Mouse (Mus musculus) stomach, postnatal 0 days (tissue): Measurements from ENCODE around the gene Selenok. TPM values are rescaled to one million over a fixed set of nuclear protein-coding genes. Genes with fewer than 3 reads are reported as not detected.

Source experiments
- ATAC-seq: fragments of 200-750 bp; cut with Nextera tagmentation; 2 replicates; pipeline ENCODE4 v1.8.0; 2017; ENCODE audit not compliant: low FRiP score, low TSS enrichment
- DNase-seq: peaks from one replicate; pipeline ENCODE4 v3.0.0-alpha.2; 2016; ENCODE audit warnings: low spot score
- H3K27ac ChIP-seq: fragments of 300-500 bp; sonication (generic); replicated peaks from 2 replicates; pipeline ENCODE4 v1.5.1; 2014; ENCODE audit warnings: mild to moderate bottlenecking, control low read depth
- H3K27me3 ChIP-seq: fragments of 300-500 bp; sonication (generic); 2 replicates; pipeline ENCODE4 v1.6.1; 2014; ENCODE audit warnings: low read length; ENCODE audit not compliant: control insufficient read depth, insufficient read depth
- H3K36me3 ChIP-seq: fragments of 300-500 bp; sonication (generic); 2 replicates; pipeline ENCODE4 v1.6.1; 2014; ENCODE audit warnings: low read length, mixed read lengths; ENCODE audit not compliant: control insufficient read depth, insufficient read depth
- H3K4me1 ChIP-seq: fragments of 300-500 bp; sonication (generic); replicated peaks from 2 replicates; pipeline ENCODE4 v1.6.1; 2014; ENCODE audit warnings: antibody characterized with exemption; ENCODE audit not compliant: control insufficient read depth, insufficient read depth
- H3K4me2 ChIP-seq: fragments of 300-500 bp; sonication (generic); replicated peaks from 2 replicates; pipeline ENCODE4 v1.6.1; 2014; ENCODE audit warnings: low read depth, mild to moderate bottlenecking, control low read depth, moderate library complexity
- H3K4me3 ChIP-seq: fragments of 300-500 bp; sonication (generic); 2 replicates; pipeline ENCODE4 v1.5.1; 2014; ENCODE audit warnings: low read depth, low read length, control low read depth
- H3K9ac ChIP-seq: fragments of 300-500 bp; sonication (generic); 2 replicates; pipeline ENCODE4 v1.6.1; 2014; ENCODE audit warnings: mild to moderate bottlenecking, low read length, control low read depth, mixed read lengths
- H3K9me3 ChIP-seq: fragments of 300-500 bp; sonication (generic); 2 replicates; pipeline ENCODE4 v1.6.1; 2016; ENCODE audit warnings: low read length; ENCODE audit not compliant: control insufficient read depth
- CTCF ChIP-seq: IDR thresholded peaks from 2 replicates; pipeline ENCODE4 v1.5.1; 2016; ENCODE audit warnings: antibody characterized with exemption, low read depth, mild to moderate bottlenecking, moderate library complexity
- EP300 ChIP-seq: optimal IDR thresholded peaks from 2 replicates; pipeline ENCODE3; 2016; ENCODE audit warnings: antibody characterized with exemption
- WGBS: fragments of 180-500 bp; shearing (Covaris S2); extraction: QIAGEN DNeasy Blood & Tissue Kit; methylation state at CpG from one replicate; pipeline ENCODE4 v1.1.7; 2014; 5-methylcytosine and 5-hydroxymethylcytosine counted together
- polyA plus RNA-seq: library from polyadenylated mRNA; unstranded; fragments of >200 nt; fragmentation: Nextera tagmentation; extraction: Ambion mirVana; gene quantifications from 2 replicates; pipeline ENCODE4 v1.2.1, GENCODE M21; 2015

Selenok gene
- polyA plus RNA-seq, 1 experiment from 2014 or later = 372 TPM

DNA sequence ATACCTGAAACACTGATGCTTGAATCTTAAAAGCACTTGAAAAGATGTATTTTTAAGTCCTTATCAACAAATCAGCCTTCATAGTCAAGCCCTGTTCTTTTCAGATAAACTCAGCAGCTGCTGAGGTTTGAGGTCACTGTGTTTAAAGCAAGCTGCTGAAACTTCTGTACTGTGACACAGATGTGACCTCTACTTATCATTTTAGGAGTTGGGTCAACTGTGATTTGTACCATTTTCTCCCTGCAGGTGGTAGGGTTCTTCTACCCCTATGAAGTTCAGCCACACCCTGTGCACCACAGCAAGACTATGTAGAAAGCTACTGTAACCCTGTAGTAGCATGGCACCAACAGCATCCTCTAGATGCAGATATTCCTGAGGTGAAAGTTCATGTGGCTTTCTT lies 29.2 kb downstream of the Selenok start:
- H3K4me2 ChIP-seq = no peak overlapping the region
- ATAC-seq (no peak), DNase-seq (no peak)
- no peaks in the 10 kb centered on the region for H3K9me3 ChIP-seq
- peaks cover 13% of the 10 kb centered on the region for H3K36me3 ChIP-seq
- no peak overlapping the region for H3K9ac ChIP-seq
- no peaks in the 10 kb centered on the region for H3K4me1 ChIP-seq
- no peaks in the 10 kb centered on the region for H3K27me3 ChIP-seq
- TF ChIP-seq CTCF (no peak), EP300 (no peak)
- no peak overlapping the region for H3K4me3 ChIP-seq
- H3K27ac ChIP-seq = no peak overlapping the region

DNA sequence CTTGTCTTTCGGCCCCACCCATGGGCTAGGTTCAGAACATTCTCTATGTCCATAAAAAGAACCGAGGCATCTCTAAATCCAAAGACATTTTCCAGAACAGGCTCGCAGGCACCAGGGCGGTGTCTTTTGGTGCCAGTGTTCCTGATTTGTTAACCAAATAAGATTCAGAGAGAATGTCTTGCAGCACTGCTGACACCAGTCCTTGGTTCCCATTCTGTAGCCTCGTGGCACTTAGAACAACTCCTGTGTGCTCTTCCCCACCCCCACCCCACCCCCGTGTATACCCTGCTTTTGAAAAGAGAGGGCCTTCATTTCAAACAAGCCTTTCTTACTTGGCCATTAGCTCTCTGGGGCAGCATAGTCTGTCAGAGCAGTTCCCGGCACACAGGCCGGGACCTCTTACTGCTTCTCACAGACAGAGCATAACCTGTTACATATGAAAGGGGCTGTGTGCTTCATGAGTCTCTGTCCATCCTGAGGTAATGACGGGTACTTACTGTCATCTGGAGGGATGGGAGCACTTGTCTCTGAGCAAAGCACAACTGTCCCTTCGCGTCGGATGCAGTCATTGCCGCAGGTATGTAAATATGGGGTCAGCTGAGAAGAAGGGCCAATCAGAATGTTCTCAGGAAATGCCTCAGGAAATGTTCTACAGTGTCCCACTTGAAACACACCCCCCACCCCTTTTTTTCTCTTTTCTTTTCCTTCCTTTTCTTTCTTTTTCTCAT lies 30.8 kb downstream of the Selenok start:
- TF ChIP-seq CTCF = no peak
- no peak for TF ChIP-seq EP300
- DNase-seq (no peak), ATAC-seq (no peak)
- Histone ChIP-seq H3K4me1 (no peaks in the 10 kb centered on the region), H3K9me3 (no peaks in the 10 kb centered on the region), H3K27me3 (no peaks in the 10 kb centered on the region), H3K36me3 (peaks cover 7% of the 10 kb centered on the region; the same call in 1 of the 2 replicates), H3K27ac (peak overlapping the region; percentile 30; the same call in 1 of the 2 replicates), H3K9ac (no peak overlapping the region), H3K4me3 (no peak overlapping the region), H3K4me2 (no peak overlapping the region)
- 69% methylated on average over 13 of the region's 13 CpGs for WGBS

DNA sequence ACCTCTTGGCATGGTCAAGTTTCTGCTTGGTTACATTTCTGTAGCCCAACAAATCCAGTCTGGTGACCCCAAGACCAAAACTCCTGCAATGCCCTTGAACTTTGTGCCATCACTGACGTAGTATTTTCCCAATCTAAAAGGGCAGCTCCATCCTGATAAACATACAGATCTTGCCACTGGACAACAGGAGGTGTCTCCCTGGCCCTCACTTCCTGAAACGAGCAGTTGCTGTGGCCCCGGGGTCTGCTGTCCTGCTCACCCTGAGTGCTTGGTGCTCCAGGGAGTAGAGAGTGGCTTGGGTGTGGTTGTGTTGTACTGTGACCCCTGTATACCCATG lies 31.3 kb downstream of the Selenok start:
- no peaks in the 10 kb centered on the region for H3K9me3 ChIP-seq
- DNase-seq (no peak), ATAC-seq (no peak; the same call in 1 of the 2 replicates)
- 0 out of 2 replicates have a peak, but pooled peaks cover 3% of the 10 kb centered on the region for H3K36me3 ChIP-seq
- H3K9ac ChIP-seq = no peak overlapping the region
- H3K4me3 ChIP-seq = no peak overlapping the region
- H3K27ac ChIP-seq = no peak overlapping the region
- H3K27me3 ChIP-seq = no peaks in the 10 kb centered on the region
- H3K4me2 ChIP-seq = no peak overlapping the region
- no peaks in the 10 kb centered on the region for H3K4me1 ChIP-seq
- no peak for TF ChIP-seq EP300
- TF ChIP-seq CTCF = no peak
- WGBS = 80% methylated on average over 3 of the region's 3 CpGs

DNA sequence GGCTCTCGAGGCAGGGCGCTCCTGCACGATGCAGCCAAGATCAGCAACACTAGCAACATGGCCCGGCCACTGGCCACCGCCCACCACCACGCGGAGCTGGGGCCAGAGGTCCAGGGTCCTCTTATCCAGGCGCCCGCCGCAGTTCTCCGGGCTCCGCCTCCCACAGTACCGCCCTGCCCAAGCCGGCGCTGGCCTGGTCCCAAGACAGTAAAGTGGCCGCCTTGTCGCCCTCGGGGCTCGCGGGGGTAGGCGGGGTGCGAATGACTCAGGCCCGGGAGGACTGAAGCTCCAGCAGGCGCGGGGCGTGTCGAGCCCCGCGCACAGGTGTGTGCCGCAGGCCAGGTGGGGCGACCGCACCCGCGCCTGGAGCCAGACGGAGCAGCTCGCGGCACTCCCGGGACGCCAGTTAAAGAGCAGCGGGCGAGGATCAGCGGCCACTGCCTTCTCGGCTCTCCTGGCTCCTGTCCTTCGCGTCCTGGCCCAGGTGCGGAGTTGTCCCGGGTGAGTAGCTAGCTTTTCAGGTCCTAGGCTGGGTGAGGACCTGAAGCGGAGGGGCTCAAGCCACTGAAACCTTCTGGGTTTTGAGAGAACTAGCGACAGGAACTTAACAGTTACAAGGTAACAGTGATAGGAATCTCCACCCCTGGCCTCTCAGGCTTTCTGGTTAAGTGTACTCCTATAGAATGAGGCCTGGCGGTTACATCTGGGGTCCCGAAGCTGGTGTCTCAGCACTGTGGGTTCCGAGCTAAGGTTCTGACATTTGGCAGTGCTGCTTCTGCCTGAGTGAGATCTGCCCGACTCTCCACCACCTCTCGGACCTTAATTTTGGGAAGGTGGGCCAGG lies 40.8 kb downstream of the Selenok start, which contains the start of the genes Il17rb and Chdh:
TSS of gene Il17rb (minus strand) at position 164 of the 843 bp plus-strand sequence.
TSS of gene Chdh (plus strand) at position 291 of the 843 bp plus-strand sequence.
- H3K9ac ChIP-seq = peak within 1 kb of the TSS; percentile 41; the same call in 1 of the 2 replicates
- WGBS = 11% methylated on average over 44 of the region's 54 CpGs

DNA sequence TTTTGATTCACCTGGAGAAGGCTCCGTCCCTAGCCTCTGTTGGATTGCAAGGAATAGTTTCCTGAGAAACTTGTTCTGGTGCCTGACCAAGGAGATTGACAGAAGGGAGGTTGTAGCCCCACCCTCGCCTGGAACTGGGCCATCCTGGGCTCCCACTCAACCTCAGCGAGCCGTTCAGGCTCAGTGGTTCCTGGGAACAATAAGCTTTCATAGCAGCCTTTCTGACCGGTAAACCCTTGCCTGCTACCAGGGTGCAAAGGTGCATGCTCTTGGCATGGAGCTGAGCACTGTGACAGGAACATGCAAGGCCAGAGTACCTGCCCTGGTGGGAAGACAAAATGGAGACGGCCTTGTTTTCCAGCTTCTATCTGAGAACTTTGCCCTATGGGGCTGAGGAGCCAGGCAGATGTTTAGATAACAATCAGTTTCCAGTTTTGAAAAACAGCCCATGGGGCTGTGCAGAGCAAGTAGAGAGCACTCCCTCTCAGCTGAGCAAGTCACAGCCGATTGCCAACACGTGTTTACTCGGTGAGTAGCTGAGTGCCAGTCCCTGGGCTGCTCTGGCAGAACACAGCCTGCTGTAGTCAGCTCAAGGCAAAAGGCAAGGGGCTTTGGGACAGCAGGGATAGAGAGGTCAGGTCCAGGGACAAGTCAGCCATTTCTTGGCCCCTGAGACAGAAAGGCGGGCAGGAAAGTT lies 41.9 kb downstream of the Selenok start:
- Histone ChIP-seq H3K9me3 (no peaks in the 10 kb centered on the region), H3K27me3 (no peaks in the 10 kb centered on the region), H3K4me2 (peak overlapping the region; percentile 75), H3K4me3 (0 out of 2 replicates have a peak overlapping the region, but pooled peaks have one; percentile 39), H3K27ac (peak overlapping the region; percentile 77), H3K9ac (no peak overlapping the region), H3K4me1 (0 out of 2 replicates have a peak, but pooled peaks cover 4% of the 10 kb centered on the region), H3K36me3 (no peaks in the 10 kb centered on the region)
- DNase-seq (peak; percentile 83), ATAC-seq (peak; percentile 53)
- WGBS = 36% methylated on average over 10 of the region's 10 CpGs
- TF ChIP-seq CTCF (no peak), EP300 (no peak)

More for the DNA sequence above, 40.8 kb downstream of the Selenok start, which contains the start of the genes Il17rb and Chdh:
- no peaks in the 10 kb centered on the region for H3K9me3 ChIP-seq
- DNase-seq = peak; percentile 91
- peak within 1 kb of the TSS; percentile 77 for H3K27ac ChIP-seq
- H3K4me2 ChIP-seq = peak within 1 kb of the TSS; percentile 75
- peak within 1 kb of the TSS; percentile 39 for H3K4me3 ChIP-seq
- H3K36me3 ChIP-seq = no peaks in the 10 kb centered on the region
- TF ChIP-seq EP300 = no peak
- no peak for TF ChIP-seq CTCF
- H3K4me1 ChIP-seq = 0 out of 2 replicates have a peak, but pooled peaks cover 4% of the 10 kb centered on the region
- ATAC-seq = peak; percentile 92
- no peaks in the 10 kb centered on the region for H3K27me3 ChIP-seq
